Mouse (Mus musculus) heart, adult 11 months (tissue): Measurements from ENCODE around the gene Timp3.

Experiments
- DNase-seq: peaks from one replicate; pipeline ENCODE4 v3.0.0; 2022

The Timp3 gene

GRCm38 (mm10) chr10:86298326-86298725 is 1.8 kb upstream of the Timp3 start:
- DNase-seq: no peak

DNA sequence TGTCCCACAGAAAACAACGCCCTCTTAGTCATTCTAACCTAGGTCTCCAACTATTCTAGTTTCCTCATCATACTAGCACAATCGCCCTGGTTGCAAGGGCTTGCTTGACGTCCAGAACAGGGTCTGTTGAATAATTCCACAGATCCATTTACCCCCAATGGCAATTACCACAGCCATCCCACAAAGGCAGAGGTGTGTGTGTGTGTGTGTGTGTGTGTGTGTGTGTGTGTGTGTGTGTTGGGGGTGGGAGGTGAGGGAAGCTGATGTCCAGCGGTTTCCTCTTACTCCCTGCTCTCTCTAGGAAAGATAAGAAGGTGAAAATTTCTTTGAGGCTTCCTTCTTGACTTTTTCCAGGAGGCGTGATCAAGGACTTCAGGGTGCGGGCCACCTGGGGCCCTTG is 377 bp upstream of the Timp3 start:
- DNase-seq: peak; percentile 93

DNA sequence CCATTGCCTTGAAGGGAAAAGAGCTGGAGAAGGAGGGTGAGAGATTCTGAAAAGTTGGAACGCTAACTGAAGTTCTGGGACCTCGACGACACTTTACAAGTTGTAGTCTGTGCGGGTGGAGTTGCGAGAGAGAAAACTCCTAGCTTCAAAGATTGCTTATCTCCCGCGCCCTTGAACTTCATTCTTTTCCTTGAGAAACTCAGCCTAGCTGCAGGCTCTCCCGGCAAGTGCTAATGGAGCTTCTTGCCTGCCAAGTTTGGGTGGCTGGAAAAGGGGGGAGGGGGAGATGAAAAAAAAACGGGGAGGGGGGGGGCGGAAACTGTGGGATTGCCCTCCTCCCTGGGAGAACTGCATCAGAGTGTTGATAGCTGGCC is 932 bp downstream of the Timp3 start:
- no peak for DNase-seq

DNA sequence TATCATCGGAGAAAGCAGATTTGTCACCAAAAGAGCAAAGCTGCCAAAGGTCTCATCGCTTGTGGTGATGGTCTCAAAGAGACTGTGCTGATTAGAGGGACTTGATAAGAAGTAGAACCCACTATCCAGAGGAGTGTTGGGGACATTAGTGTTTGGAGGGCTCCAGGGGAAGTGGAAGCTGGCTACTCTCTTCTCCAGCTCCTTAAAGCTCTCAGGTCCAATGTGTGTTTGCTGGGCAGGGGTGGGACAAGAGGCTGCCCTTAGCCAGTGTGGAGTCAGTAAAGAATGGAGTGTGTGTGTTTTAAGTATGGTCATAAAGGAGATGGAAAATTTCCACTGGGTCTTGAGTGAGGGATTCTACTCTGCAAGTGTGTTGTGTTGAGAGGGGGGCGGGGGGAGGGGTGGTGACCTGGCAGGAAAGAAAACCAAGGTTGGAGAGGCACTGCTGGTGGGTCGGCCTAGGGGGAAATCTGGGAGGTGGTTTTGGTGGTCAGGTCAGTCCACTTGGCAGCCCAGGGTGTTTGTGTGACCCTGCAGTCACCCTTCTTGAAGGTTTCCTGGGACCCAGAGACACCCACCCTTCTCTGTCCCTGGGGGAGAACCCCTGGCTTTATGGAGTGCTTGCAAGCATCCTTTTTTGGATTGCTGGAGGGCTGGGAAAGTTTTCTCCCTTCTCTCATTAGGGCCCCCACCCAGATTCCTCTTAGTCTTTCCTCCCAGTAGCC is 1.6 kb downstream of the Timp3 start:
- DNase-seq: peak; percentile 96

DNA sequence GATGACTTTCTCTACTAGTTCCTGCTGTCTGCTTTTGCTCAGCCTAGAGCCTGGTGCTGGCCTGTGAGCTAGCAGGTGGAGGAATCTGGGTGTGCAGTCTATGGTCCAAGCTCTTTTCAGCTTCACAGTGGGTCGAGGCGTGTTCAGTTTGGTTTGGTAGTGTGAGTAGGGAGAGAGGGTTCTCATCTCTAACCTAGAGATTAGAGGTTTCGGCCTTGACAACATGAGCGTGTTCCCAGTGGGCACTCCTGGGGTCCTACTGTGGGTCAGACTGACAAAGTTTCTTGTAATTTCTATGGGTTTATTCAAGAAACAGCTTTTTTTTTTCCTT is 2.1 kb downstream of the Timp3 start:
- no peak for DNase-seq

- peak; percentile 98 for DNase-seq
These were observed 2.8 kb downstream of the Timp3 start for GRCm38 (mm10) chr10:86302761-86303494.

DNA sequence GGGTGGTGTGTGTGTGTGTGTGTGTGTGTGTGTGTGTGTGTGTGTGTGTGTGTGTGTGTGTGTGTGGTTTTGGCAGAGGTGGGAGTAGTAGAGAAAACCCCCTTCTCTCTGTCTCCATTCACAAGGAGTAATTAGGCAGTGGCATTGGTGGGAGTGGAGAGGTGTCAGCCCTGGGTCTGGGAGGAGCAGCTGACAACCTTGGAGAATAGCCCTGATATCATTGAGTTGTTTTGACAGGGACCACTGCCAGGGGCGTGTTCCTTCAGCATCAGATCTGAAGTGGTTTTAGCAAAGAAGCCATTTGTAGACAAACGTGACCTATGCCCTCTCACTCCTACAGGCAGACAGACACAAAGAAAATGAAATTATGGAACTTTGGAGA is 3.3 kb downstream of the Timp3 start:
- DNase-seq: peak; percentile 96

GRCm38 (mm10) chr10:86304583-86304982 is 4.4 kb downstream of the Timp3 start:
- DNase-seq: peak; percentile 95

DNA sequence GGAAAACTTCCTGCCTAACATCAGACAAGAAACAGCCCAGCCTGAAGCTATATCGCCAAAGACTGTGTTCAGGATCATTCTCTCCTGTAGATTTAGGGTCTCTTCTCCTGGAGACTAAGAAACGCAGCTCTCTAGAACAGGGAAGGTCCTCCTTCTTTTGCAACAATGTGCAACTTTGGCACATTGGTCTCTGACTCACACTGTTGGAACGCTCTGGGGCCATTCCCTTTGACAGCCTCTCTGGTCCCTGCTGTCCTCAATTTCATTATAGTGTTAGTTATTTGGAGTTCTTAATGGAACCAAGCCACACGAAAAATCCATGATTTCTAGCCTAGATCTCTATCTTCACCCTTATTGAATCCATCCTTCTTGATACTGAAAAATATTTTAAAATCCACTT is 7.1 kb downstream of the Timp3 start:
- DNase-seq: no peak

GRCm38 (mm10) chr10:86310527-86310926 is 10.4 kb downstream of the Timp3 start:
- peak; percentile 96 for DNase-seq

DNA sequence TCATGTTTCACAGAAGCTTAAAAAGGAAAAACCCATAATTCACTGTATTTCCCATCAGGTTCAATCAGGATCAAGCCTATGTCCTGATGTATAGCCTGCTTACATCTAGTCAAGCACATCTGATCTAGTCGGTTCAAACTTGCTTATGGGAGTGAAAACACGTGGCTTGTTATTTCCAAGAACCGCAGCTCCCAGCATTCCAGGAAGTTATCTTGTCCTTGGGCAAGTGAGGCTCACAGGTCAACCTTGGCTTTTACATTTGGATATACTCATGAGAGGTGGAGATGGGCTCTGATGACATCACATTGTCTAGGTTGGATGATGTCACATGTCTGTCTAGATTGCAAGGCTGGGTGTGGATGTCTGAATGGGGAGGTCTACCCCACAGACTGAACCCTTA is 12.8 kb downstream of the Timp3 start:
- no peak for DNase-seq

GRCm38 (mm10) chr10:86313448-86313847 is 13.3 kb downstream of the Timp3 start:
- DNase-seq: no peak

DNA sequence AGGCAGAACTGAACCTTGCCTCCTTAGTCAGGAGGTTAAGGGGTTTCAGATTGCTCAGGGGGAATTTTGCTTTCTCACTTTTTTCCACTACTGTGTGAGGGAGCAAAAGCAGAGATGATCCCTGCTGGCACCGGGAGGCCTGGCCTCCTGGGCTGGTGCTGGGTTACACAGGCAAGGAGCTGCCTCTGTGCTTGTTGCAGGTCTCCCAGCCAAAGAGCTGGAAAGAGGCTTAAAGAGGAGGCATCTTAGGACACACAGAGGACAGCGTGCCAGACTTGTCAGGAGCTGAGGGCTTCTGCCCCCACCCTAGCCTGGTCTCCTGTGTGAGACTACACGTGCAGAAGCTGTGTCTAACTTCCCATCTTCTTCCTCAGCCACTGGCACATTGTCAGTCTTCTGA is 15.3 kb downstream of the Timp3 start:
- peak; percentile 90 for DNase-seq

- DNase-seq: peak; percentile 91
These were observed 17.5 kb downstream of the Timp3 start for GRCm38 (mm10) chr10:86317633-86318032.

GRCm38 (mm10) chr10:86318552-86319140 is 18.5 kb downstream of the Timp3 start:
- DNase-seq: peak; percentile 82

DNA sequence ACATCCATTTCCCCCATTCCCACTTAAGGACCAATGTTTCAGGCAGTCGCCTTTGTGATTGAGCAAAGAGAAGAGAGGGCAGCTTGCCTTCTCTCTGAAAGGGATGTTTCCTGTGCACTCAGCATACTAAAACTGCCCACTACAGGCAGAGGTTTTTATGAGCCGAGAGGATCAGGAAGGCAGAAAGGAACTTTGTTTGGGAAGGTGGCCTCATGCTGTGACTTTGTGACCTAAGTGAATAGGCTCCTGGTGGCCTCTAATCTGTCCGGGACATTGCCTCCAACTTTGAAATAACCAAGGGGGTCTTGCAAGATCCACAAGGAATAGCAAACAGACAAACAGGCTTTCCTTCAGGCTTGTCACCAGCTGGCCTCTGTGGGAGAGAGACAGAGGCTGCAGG is 19.4 kb downstream of the Timp3 start:
- DNase-seq: peak; percentile 82

DNA sequence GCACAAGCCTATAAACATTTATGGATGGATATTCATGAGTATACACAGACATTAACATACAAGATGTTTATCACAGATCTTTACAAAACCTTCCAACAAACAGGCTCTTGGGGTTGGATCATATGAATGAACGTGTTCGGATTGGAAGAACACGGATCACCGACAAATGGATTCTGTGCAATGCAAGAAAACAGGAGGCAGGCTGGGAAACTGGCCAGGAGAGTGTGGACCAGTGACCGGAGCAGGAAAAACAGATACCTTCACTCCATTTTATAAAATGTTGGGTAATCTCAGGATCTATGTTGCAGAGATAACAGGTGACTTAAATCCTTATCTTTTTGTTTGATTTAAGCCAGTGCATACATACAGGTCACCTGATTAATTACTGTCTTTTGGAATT is 20.0 kb downstream of the Timp3 start:
- peak; percentile 83 for DNase-seq

GRCm38 (mm10) chr10:86321194-86321593 is 21.0 kb downstream of the Timp3 start:
- peak; percentile 94 for DNase-seq

DNA sequence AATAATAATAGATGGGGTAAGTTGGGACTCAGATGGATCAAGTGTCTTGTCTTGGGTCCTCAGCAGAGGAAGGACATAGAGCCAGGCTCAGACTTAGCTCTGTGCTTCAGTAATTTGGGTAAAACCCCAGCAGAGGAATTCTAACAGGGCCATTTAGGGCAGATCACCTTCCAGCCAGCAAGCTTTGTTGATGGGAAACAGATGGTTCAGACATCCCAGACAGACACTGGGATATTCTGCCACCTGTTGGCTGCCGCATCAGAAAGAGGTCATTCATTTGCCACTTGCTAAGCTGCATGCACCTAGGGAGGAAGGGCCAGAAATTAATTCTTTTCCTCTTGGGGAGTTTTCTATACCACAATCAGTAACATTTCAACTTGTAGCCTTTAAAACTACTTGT is 21.8 kb downstream of the Timp3 start:
- peak; percentile 88 for DNase-seq

DNA sequence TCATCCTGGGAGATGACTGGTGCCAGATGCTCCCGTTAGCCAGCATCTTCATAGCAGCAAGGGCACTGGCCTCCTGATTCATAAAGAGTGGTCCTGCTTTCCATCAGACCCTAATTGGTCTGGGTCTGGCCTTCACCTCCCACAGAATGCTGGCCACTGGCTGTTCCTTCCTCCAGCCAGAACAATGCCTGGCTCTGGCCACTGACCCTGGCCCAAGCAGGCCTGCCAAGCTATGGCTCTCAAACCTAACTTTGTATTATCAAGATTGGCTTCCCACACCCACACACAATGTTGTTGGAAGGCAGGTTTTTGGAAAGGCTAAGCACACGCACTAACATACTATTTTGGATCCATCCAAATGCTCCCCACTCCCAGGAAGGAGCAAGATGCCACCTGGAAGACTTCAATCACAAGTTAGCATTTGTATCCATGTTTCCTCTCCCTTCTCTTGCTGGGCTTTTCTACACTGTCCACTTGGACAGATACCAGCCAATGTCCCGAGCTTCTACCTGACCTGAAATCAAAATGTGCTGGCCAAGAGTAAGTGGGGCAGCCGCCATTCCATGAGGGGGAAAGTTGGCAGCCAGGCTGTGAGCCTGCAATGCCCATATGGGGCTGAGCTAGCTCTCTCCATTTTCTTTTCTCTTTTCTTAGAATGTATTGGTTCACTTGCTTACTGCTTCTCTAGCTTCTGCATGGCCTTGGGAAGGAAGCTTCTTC is 23.3 kb downstream of the Timp3 start:
- peak; percentile 96 for DNase-seq

DNA sequence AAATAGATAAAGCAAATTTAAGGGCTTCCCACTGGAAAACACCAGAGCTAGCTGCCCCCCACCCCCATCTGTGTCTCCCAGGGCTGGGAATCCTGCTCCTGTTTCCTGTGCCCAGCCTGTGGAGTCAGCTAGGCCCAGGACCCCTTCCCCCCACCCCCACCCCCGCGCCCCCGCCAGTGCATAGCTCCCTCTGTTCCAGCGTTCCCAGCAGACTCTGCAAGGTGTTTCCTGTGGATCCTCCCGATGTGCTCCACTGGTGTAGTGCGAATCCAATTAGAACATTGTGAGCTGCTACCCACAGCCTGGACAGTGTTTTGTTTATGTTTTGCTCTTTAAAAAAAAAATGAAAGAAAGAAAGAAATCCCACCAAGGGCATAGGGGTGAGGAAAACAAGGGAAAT is 25.1 kb downstream of the Timp3 start:
- DNase-seq: peak; percentile 96

DNA sequence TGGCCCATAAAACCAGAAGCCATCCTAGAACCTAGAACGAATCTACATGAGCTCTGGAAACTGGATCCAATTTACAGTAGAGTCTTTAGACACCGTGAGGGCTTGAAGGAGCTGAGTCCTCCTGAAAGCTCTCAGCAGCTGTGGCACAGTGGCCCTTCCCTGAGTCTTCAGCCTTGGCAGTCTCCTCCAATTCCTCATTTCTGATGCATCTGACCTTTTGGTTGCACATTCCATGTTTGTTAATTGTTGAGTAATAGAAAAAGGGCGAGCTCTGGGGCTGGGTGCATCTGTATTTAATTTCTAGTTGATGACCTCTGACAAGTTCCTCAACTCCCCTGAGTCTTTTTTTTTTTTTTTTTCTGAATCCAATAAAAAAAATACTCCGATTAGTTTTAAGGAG is 28.0 kb downstream of the Timp3 start:
- peak; percentile 91 for DNase-seq

- DNase-seq: peak; percentile 85
These were observed 28.5 kb downstream of the Timp3 start for GRCm38 (mm10) chr10:86328691-86329090.
